Mouse (Mus musculus): ENCODE measurements at regions not wholly inside any gene's neighbourhood (a gene's known extent, or its start where the extent isn't known, plus 50 kb on each side); places are given as distances from the start of the nearest gene placed in this dataset.

DNA sequence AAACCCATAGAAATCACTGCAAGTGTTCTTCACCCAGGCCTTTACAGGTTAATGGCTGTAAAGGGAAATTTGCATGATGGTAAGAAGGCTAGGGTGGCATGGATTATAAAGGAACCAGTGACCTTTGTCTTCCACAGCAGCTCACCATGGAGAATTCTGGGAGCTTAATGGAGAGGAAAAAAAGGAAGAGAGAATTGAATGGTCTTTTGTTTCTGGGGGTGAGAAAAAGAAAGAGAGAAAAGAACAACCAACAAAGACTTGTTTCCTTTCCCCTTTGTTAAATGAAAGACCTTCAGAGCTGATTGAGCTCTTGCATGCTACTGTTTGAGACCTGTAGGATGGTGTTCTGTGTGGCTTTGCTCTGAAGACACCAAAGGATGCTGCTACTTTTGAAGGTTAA is 597.5 kb upstream of the Tenm3 start:
- DNase-seq (ENCODE audit: low spot score in 2 of 2) = no peak

DNA sequence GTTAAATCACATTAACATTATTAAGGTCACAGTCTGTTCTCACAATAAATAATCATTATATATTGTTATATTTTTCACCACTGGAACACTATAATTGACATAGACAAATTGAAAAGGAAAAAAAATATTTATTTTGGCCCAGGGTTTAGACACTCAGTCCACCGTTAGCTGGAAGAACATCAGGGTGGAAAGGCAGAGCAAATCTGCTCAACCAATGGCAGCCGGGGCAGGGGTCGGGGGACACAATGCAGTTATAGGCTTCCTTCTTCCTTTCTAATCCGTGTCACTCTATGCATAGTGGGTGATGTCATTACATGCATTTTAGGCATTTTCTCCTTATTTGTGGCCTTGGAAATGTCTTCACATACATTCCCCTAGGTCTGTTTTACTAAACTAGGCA is 552.8 kb upstream of the Tenm3 start:
- DNase-seq (ENCODE audit: low spot score in 2 of 2) = no peak

DNA sequence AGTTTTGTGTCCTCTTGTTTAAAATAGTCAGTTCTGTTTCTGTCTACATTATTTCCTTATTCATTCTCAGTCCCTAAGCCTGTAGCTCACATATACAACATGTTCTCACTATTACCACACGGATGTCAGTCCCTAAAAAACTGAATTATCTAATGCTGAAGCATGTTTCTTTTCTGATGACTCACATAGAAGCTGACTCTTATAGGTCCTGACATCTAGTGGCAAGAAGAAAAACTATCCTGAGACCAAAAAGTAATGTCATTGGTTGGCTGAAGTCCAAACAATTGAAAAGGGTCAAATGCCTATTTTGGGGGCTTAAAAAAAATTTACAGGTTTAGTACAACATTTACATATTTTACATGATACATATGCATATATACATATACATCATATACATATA is 551.3 kb upstream of the Tenm3 start:
- no peak for DNase-seq (ENCODE audit: low spot score in 2 of 2)

DNA sequence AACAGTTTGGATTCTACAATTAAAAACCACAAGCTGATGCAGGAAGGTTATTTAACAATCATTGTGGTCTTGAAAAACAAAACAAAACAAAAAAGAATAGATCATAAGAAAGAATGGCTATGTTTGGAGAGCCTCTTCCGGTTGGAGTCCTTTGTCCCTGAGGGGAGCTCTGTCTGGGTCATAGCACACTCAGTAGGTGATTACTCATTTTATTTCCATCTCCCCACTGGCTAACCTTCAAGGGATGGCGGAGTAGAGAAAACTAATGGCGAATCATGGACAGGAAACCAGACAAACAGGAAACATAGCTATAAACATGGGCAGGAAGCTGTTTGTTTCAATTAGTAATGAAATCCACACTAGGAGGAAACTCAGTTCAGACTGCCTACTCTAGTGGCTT is 545.8 kb upstream of the Tenm3 start:
- DNase-seq (ENCODE audit: low spot score in 2 of 2) = no peak

DNA sequence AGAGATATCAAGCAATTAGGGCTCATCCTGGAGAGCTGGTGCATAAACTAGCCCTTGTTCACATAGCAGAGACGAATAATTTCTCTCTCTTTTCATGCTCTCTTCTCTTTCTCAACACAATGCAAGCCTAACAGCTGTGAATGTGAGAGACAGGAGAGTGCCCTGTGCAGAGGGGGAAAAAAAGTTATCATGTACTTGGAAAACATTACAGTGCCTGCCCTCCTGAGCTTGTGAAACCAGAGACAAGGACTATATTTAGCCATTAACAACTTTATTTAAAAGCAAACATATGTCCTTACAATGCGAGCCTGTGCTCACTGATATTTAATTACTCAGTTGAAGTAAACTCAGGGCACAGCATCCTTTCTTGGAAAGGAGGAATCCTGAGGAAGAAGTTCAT is 543.8 kb upstream of the Tenm3 start:
- DNase-seq (ENCODE audit: low spot score in 2 of 2) = no peak

DNA sequence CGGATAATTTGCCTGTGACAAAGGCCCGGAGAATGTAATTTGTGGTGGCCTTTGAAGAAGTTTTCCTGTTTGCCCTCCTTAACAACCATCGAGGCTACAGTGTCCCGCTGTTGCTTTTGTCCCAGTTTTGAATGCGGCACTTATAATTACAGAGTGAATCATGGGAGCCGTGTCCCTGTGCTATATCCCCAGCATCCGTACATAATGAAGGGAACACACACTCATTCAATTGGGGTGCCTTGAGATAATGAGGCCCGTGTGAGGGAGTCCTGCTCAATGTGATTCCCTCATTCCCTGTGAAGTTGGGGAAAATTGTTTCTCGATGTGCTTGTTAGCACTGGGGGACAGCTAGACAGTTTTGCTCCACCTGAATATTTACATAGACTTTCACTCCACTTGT is 528.9 kb upstream of the Tenm3 start:
- DNase-seq (ENCODE audit: low spot score in 2 of 2) = no peak

DNA sequence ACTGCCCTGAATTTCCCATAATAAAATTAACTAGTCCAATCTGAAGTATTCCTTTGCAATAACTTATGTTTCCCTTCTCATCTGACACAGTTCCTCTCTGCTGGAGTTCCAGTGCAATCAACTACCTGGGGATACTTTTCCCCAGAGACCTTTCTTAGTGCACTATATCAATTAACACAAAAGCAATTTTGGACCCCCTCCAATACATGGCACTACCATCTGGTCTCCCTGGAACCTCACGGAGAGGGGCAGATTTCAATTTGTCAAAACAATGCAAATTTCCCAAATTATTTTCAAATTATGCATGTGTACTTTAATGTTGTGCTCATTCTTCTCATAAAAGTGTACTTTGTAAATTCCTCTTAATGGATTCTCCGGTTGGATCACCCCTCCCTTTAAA is 518.9 kb upstream of the Tenm3 start:
- DNase-seq (ENCODE audit: low spot score in 2 of 2) = no peak

DNA sequence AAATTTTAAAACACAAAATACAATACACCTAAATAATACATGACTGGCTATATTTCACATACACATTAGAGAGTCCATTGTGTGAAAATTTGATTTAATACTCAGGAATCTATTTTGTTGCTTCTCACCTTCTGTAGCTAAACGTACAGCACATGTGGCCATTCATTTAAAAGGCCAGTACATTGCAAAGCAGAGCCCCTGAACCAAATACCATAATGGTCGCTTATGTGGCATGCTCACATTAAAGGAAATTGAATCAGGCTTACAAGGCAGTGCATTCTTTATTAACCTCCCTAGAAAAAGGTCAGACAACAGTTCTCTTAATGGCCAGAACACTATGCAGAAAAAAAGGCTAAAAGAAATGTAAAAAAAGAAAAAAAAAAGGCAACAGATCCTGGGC is 517.7 kb upstream of the Tenm3 start:
- DNase-seq (ENCODE audit: low spot score in 2 of 2) = no peak

DNA sequence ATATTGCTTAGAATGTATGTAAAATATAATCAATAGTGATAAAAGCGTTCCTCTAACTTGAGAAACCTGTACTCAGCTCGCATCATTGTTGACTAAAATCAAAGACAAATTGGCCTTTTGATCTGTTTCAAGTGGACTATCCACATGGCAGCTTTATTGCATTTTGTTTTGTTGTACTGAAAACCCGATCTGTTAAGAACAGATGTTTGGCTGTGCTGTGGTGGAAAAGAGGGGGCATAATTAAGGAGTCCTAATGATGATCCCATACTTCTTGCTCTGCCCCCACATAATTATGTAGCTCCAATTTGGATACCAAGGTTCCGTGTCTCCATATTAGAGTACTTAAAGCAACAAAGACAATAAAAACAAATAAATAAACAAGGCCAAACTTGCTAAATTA is 516.4 kb upstream of the Tenm3 start:
- no peak for DNase-seq (ENCODE audit: low spot score in 2 of 2)

DNA sequence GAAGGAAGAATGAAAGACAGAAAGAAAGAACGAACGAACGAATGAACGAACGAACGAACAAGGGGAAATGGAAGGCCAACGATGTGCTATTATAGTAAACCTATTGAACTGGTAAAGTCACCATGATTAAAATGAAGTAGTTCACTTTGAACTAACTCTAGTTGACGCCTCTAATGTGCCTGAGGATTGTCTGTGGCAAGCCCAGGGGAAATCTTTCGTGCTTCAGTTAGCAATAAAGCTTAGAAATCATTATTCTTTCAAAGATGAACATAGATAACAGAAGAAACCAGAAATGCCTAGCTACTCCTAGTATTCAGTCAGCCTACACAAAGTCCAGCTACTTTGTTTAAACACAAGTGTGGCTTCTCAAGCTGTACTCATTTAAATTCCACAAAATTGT is 515.9 kb upstream of the Tenm3 start:
- DNase-seq (ENCODE audit: low spot score in 2 of 2) = no peak

DNA sequence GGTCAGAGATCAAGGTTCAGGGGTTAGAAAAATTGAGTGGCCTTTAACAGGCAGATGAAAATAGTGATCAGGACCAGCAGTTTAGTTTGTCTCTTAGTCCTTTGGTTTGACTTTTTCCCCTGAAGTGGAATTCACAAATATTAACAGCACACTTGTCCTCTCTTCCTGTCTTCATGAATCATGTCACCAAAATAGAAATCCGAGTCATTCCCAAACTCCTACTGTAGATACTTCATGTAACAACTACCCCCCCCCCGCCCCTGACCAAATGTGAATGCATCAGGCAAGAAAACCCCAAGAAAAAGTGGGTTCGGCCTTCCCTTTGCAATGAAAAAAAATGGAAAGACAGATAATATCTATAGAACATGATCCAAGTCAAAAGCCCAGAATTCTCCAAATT is 504.9 kb upstream of the Tenm3 start:
- no peak for DNase-seq (ENCODE audit: low spot score in 2 of 2)

DNA sequence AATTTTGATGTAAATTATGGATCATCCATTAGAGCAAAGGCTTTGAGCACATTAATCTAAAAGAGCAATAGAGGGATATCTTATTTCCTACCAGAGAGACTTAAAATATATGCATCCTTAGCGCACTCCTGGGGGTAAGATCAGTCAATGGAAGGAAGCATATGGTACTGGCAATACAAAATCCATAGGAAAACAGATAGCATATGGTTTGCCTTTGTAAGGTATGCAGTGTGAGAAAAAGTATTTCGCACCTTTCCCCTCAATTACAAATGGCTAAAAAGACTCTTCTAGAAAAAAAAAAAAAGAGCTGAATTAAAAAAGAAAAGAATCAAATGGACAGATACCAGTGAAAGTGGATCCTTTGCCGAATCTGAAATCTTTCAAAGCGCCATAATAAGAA is 495.0 kb upstream of the Tenm3 start:
- no peak for DNase-seq (ENCODE audit: low spot score in 2 of 2)

DNA sequence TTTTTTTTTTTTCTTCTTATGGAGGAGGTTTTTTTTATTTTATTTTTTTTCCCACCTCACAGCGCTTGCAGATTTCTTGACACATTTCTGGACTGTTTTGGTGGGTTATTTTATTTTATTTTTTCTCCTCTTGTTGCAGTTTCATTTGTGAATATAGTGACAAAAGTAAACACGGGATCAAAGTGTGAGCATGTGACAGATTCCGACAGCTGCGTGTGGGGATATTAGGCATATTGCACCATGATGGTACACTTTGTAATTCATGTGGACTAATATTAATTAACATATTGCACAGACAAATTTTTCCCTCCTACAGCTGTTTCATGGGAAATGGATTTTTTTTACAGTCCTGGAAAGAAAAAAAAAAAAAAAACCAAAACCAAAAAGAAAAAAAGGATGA is 483.2 kb upstream of the Tenm3 start:
- no peak for DNase-seq (ENCODE audit: low spot score in 2 of 2)

DNA sequence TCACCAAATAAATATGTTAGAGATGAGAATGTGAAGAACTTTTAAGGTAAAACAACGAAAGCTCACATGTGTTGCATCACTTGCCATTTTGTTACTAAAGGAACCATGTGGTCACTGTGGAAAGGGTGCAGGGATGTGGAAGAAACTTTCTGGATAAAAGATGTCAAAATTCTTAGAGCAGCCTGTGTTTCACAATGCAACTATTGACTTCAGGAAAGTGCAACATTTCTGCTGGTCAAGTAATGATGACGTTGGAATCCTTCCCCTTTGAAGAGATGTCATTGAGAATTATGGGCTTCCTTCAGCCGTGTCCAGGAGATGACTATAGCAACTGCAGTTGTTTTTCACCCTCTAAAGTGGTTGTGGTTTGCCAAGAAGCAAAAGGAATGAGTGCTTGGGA is 477.7 kb upstream of the Tenm3 start:
- no peak for DNase-seq (ENCODE audit: low spot score in 2 of 2)

DNA sequence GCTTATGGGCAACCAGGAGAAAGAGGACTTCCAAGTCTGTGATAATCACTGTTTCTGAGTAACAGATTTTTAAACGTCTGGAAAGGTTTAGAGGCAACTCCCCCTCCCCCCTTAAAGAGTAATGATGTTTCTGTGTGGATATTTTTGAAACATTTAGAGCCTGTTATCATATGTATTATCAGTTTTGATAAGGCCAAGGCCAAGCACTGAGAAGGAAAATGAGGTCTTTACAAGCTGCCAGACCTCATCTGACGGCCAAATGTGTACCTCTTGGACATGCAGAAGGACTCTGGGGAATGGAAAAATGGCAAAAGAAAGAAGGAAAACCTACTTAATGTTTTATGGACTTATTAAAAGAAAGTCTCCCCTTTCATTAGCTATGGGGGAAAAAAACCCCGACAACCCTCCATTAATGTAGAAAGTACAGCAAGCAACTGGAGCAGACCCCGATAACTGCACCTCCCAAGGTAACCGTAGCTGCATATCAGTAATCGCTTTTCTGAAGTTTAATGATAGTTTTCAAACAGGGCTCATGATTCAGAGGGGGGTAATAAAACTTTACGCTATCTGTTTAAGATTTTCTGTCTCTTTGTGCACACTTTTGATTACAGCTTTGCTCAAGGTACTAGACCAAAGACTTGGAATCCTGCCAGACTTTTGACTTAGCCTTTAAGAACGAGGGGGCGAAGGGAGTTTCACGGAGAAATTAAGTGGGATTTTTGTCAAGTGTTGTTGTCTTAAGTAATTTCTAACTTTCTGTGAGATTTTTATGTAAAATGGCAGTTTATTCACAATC is 469.9 kb upstream of the Tenm3 start:
- no peak for DNase-seq (ENCODE audit: low spot score in 2 of 2)

DNA sequence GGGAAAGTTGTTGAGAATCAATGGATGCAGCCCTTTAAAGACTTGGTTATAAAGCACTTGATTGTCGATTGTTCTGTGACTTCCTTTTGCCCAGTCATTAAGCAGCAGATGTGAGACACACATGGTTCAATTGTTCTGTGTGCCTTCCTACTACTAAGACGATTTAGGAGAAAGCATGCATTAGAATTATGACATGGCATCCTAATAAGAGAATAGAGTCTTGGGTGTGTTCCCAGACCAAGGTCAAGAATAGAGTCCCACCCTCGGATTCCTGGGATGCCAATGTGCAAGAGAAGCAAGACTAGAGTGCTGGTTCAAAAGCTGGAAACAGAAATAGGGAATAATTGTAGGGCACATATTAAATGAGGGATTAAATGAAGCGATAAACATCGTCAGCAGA is 469.1 kb upstream of the Tenm3 start:
- DNase-seq (ENCODE audit: low spot score in 2 of 2) = no peak

DNA sequence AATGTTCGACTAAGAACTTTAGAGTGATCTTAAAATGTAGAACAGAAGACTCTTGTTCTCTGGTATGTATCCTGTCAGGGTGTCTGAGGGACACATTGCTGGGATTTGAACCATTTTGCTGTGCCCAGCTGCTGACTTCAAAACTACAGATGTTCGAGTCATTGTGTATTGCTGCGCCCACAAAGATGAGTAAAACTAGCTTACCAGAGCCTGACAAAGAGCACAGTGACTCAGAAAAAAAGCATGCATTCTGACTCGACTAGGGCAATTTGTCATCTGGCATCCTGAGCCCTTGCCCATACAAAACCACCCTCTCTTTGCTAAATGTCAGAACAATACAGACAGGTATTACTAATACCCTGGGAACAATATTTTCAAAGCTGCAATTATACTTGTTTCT is 438.6 kb upstream of the Tenm3 start:
- no peak for DNase-seq (ENCODE audit: low spot score in 2 of 2)

DNA sequence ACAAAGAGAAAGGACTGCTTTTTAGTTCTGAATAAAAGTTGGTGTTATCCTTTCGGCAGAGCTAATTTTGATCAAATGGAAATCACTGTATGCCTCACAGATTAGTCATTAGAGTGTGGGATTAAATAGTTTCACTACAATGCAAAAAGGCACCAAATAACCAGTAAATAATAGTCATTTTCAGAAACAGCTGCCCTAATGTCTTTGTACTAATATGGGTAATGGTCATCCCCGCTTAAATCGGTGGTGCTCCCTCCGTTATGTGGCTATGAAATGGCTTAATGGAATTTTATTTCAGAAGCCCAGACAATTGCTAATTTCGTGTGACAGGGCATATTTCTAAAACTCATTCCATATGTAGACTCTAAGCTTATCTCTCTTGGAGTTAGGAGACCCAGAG is 437.5 kb upstream of the Tenm3 start:
- DNase-seq (ENCODE audit: low spot score in 2 of 2) = no peak

DNA sequence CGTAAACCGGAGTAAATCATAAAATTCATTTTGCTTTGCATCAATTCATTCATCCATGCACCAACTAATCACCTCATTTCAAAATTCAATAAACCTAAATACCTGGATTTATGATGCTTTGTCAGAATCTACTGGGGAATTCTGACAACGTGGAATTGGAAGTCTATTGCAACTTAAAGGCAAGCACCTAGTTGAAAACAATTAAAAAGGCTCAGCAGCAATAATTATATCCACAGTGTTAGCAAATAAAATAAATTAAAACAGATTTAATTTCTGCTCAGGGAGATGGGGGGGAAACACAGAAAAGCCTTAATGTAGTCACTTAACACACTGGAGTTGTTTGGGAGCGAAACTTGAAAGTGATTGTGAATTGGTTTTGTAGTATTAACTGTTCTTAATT is 430.3 kb upstream of the Tenm3 start:
- no peak for DNase-seq (ENCODE audit: low spot score in 2 of 2)

DNA sequence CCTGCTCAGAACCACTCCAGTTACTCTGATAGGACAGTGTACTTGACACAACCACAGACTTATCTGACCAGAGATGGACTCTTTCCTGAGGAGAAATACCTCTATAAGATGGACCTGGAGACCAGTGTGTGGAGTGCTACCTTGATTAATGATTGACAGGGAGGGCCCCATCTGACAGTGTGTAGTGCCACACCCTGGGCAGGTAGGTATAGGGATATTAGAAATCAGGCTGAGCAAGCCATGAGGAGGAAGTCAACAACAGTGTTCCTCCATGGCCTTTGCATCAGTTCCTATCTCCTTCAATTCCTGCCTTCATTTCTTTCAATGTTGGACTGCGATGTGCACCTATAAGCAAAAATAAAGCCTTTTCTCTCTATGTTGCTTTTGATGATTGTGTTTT is 429.4 kb upstream of the Tenm3 start:
- no peak for DNase-seq (ENCODE audit: low spot score in 2 of 2)

DNA sequence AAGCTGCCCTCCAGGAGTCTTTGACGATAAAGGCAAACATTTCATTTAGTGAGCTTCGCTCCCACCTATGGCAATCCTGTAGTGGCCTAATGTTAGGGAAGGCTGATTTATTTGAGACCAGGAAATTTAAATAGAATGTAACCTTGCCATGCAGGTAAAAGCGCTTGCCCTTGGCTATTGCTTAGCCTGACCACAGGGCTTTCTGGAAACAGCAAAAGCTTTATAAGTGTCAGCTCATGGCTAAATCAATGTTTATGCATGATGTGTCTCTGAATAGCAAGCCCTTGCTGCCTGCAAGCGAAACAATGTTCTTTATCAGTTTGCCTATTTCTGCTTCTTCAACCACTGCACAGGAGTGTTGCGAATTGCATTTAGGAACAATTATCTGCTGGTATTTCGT is 419.7 kb upstream of the Tenm3 start:
- no peak for DNase-seq (ENCODE audit: low spot score in 2 of 2)

DNA sequence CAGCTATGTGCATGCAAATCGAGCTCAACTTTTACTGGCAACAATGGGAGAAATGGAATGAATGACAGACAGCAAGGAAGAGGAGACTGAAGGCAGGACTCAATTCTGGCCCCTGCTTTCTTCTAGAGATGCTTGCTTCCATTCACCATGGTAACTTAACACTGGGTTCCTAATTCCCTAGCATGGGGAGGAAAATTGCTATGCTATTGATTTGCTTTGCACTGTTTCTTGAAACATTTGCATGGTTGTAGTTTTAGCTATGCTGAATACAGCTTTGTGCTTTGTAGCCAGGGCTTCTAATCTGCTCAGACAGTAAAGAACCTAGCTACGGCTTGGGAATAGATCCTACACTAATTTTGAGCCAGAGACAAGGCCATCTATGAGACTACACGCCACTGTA is 419.0 kb upstream of the Tenm3 start:
- DNase-seq (ENCODE audit: low spot score in 2 of 2) = no peak

DNA sequence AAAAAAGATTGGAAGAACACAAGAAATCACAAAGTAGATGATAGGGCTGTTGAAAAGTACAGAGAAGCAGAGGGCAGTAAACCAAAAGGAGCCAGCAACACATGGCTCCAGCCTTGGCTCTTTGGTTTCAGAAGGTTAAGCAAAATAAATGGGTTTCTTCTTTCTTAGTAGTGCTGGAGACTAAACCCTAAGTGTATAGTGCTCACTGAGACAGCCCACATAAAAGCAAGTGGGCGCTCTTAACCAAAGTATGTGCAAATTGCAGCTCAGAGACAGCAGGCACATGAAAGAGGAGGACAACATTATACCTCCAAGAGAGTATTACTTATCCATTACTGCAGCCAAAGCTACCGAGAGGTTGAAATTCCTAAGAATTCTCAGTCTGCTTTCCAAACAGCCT is 412.2 kb upstream of the Tenm3 start:
- DNase-seq (ENCODE audit: low spot score in 2 of 2) = no peak

DNA sequence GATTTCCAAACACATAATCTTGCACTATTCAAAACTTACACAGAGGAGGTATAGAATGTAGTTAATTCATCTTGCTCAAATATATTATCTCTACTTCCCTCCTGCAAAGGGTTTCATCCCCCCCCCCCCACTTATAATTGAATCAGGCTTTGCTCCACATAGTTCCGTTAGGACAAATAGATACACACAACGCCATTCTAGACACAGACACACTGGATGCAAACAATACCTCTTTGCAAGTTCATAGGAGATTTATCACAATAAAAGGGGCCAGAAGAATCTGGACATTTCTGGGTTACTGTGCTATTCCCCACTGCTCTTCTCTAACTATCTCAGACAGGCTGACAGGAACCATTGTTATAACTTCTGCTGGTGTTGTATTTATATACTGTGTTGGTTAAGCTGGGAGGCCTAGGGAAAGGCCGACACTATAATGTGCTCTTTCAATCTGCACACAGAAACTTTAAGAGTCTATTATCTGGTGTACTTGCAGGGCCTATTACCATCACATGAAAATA is 410.6 kb upstream of the Tenm3 start:
- DNase-seq (ENCODE audit: low spot score in 2 of 2) = no peak

Data from left cerebral cortex, adult 8-10 months (tissue).